Mouse (Mus musculus) hindbrain, embryonic 10.5 days (tissue): ENCODE measurements at regions not wholly inside any gene's neighbourhood (a gene's known extent, or its start where the extent isn't known, plus 50 kb on each side); places are given as distances from the start of the nearest gene placed in this dataset.

ENCODE experiments used
- DNase-seq: peaks from one replicate; pipeline ENCODE4 v3.0.0-alpha.2; 2017; ENCODE audit warnings: low spot score
- H3K27ac ChIP-seq: fragments of 300-500 bp; sonication (generic); 2 replicates; pipeline ENCODE4 v1.5.1; 2016; ENCODE audit warnings: mild to moderate bottlenecking, moderate library complexity
- H3K27me3 ChIP-seq: fragments of 300-500 bp; sonication (generic); 2 replicates; pipeline ENCODE4 v1.6.1; 2016; ENCODE audit warnings: mild to moderate bottlenecking; ENCODE audit not compliant: poor library complexity, insufficient read depth, severe bottlenecking
- H3K36me3 ChIP-seq: fragments of 300-500 bp; sonication (generic); 2 replicates; pipeline ENCODE4 v1.6.1; 2016; ENCODE audit warnings: mild to moderate bottlenecking, moderate library complexity
- H3K4me1 ChIP-seq: fragments of 300-500 bp; sonication (generic); replicated peaks from 2 replicates; pipeline ENCODE4 v1.6.1; 2016; ENCODE audit warnings: mild to moderate bottlenecking
- H3K4me3 ChIP-seq: fragments of 300-500 bp; sonication (generic); 2 replicates; pipeline ENCODE4 v1.5.1; 2016; ENCODE audit warnings: mild to moderate bottlenecking, moderate library complexity
- H3K9me3 ChIP-seq: fragments of 300-500 bp; sonication (generic); 2 replicates; pipeline ENCODE4 v1.6.1; 2016; ENCODE audit warnings: mild to moderate bottlenecking, moderate library complexity
- WGBS: fragments of 180-500 bp; shearing (Covaris S2); methylation state at CpG from one replicate; pipeline ENCODE4 v1.1.7; 2016; 5-methylcytosine and 5-hydroxymethylcytosine counted together

GRCm38 (mm10) chr9:50120820-50121599 lies 223.8 kb downstream of the Rpl10-ps3 start:
- DNase-seq = no peak
- H3K4me3 ChIP-seq = no peak overlapping the region
- no peaks in the 10 kb centered on the region for H3K9me3 ChIP-seq
- WGBS = 87% methylated on average over 9 of the region's 9 CpGs
- no peak overlapping the region for H3K27ac ChIP-seq
- peaks cover 15% of the 10 kb centered on the region for H3K4me1 ChIP-seq
- H3K27me3 ChIP-seq = no peaks in the 10 kb centered on the region
- H3K36me3 ChIP-seq = no peaks in the 10 kb centered on the region

GRCm38 (mm10) chr9:50119412-50119811 lies 225.4 kb downstream of the Rpl10-ps3 start:
- peaks cover 10% of the 10 kb centered on the region for H3K4me1 ChIP-seq
- no peak overlapping the region for H3K4me3 ChIP-seq
- no peaks in the 10 kb centered on the region for H3K27me3 ChIP-seq
- no peak overlapping the region for H3K27ac ChIP-seq
- no peak for DNase-seq
- H3K36me3 ChIP-seq = no peaks in the 10 kb centered on the region
- no peaks in the 10 kb centered on the region for H3K9me3 ChIP-seq
- WGBS = 91% methylated on average over 5 of the region's 5 CpGs

GRCm38 (mm10) chr9:50118578-50118977 lies 226.2 kb downstream of the Rpl10-ps3 start:
- Histone ChIP-seq H3K9me3 (no peaks in the 10 kb centered on the region), H3K4me3 (no peak overlapping the region), H3K27ac (no peak overlapping the region), H3K36me3 (no peaks in the 10 kb centered on the region), H3K4me1 (0 out of 2 replicates have a peak, but pooled peaks cover 1% of the 10 kb centered on the region), H3K27me3 (no peaks in the 10 kb centered on the region)
- WGBS = 81% methylated on average over 6 of the region's 6 CpGs
- DNase-seq = no peak

DNA sequence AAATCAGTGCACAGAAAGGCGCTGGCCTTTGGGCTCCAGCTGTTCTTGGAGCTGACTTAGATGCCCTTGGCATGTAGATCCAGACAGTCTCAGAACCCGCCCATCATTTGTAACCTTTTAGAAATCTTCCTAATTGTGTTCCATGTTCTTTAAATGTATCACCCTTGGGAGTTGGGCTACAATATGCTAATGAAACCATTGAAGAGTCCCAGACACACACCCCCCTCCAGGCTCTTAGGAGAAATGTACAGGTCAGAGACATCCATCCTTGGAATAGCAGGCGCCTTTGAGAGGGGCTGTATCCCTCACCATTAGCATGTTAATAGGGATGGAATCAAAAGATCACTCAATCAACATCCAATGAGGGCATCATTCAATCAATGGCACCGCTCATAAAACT lies 238.2 kb downstream of the Rpl10-ps3 start:
- H3K4me1 ChIP-seq = peaks cover 24% of the 10 kb centered on the region
- H3K4me3 ChIP-seq = no peak overlapping the region
- H3K36me3 ChIP-seq = no peaks in the 10 kb centered on the region
- WGBS = 47% methylated on average over 4 of the region's 4 CpGs
- no peak overlapping the region for H3K27ac ChIP-seq
- H3K27me3 ChIP-seq = no peaks in the 10 kb centered on the region
- H3K9me3 ChIP-seq = no peaks in the 10 kb centered on the region
- no peak for DNase-seq

GRCm38 (mm10) chr9:50102766-50103165 lies 242.0 kb downstream of the Rpl10-ps3 start:
- no peaks in the 10 kb centered on the region for H3K36me3 ChIP-seq
- H3K4me3 ChIP-seq = no peak overlapping the region
- peaks cover 24% of the 10 kb centered on the region for H3K4me1 ChIP-seq
- WGBS = 29% methylated on average over 1 of the region's 1 CpGs
- H3K27me3 ChIP-seq = no peaks in the 10 kb centered on the region
- no peak overlapping the region for H3K27ac ChIP-seq
- H3K9me3 ChIP-seq = no peaks in the 10 kb centered on the region
- DNase-seq = no peak

DNA sequence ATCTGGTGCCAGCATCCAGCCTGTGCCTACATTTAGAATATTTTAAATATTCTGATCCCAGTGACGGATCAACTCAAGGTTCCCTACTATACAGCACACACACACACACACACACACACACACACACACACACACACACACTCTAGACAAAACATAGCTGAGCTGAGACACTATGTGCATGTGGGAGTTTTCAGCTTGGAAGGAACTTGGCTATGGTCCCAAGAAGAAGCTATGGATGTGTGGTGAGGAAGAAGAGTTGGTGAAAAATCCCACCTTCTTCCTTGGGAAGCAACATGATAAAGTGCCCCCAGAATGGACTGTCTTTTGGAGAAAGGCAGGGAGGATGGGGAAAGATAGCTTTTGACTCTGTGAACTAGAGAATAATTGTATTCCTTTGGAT lies 243.7 kb downstream of the Rpl10-ps3 start:
- no peaks in the 10 kb centered on the region for H3K27me3 ChIP-seq
- peaks cover 11% of the 10 kb centered on the region for H3K4me1 ChIP-seq
- H3K27ac ChIP-seq = no peak overlapping the region
- no peaks in the 10 kb centered on the region for H3K36me3 ChIP-seq
- 95% methylated on average over 1 of the region's 1 CpGs for WGBS
- DNase-seq = no peak
- H3K4me3 ChIP-seq = no peak overlapping the region
- no peaks in the 10 kb centered on the region for H3K9me3 ChIP-seq

GRCm38 (mm10) chr9:50090968-50091367 lies 253.8 kb downstream of the Rpl10-ps3 start:
- WGBS = 83% methylated on average over 8 of the region's 8 CpGs

DNA sequence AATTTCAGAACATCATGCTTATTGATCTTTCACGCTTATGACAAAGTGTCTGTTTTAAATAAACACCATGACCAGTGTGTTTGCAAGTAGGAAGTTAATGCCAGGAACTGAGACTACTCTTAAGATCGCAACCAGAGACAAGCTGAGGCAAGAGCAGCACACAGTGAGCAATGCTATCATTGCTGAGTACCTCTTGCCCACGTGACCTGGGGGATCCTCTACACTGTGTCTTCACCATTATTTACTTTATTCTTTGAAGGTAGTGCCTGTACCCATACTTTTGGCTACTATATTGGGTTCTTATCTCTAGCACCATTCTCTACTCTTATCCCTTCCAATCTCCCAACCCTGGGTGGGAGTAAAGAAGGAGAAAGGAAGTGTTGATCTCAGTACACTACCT lies 254.9 kb downstream of the Rpl10-ps3 start:
- 83% methylated on average over 3 of the region's 3 CpGs for WGBS
- Histone ChIP-seq H3K9me3 (no peaks in the 10 kb centered on the region), H3K27me3 (no peaks in the 10 kb centered on the region)

More at GRCm38 (mm10) chr9:50090968-50091367, 253.8 kb downstream of the Rpl10-ps3 start:
- Histone ChIP-seq H3K27ac (no peak overlapping the region), H3K36me3 (no peaks in the 10 kb centered on the region), H3K27me3 (no peaks in the 10 kb centered on the region), H3K9me3 (no peaks in the 10 kb centered on the region), H3K4me3 (no peak overlapping the region), H3K4me1 (no peaks in the 10 kb centered on the region)
- DNase-seq = no peak

DNA sequence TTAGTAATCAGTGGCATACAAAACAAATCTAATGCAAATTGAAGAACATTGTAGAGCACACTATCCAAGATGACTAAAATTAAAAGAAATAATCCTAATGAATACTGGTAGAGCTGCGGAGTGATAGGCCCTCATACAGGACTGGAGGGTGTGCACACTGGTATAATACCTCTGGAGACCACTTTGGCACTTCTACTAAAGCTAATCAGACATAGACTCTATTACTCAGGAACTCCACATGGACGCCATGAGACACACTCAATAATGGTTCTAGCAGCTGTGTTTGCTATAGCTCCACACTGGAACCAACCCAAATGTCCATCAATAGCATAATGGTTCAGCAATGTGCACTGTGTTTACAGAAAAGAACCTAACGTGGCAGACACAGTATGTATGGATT lies 264.6 kb downstream of the Rpl10-ps3 start:
- 83% methylated on average over 3 of the region's 3 CpGs for WGBS
- no peaks in the 10 kb centered on the region for H3K9me3 ChIP-seq
- H3K36me3 ChIP-seq = no peaks in the 10 kb centered on the region
- H3K4me1 ChIP-seq = no peaks in the 10 kb centered on the region
- DNase-seq = no peak
- no peaks in the 10 kb centered on the region for H3K27me3 ChIP-seq
- no peak overlapping the region for H3K27ac ChIP-seq
- no peak overlapping the region for H3K4me3 ChIP-seq

More for the DNA sequence above, 254.9 kb downstream of the Rpl10-ps3 start:
- Histone ChIP-seq H3K36me3 (no peaks in the 10 kb centered on the region), H3K4me3 (no peak overlapping the region), H3K27ac (no peak overlapping the region), H3K4me1 (no peaks in the 10 kb centered on the region)
- no peak for DNase-seq

- WGBS = 57% methylated on average over 2 of the region's 2 CpGs
- H3K27me3 ChIP-seq = no peaks in the 10 kb centered on the region
- H3K4me1 ChIP-seq = no peaks in the 10 kb centered on the region
- H3K4me3 ChIP-seq = no peak overlapping the region
- no peaks in the 10 kb centered on the region for H3K36me3 ChIP-seq
- H3K9me3 ChIP-seq = no peaks in the 10 kb centered on the region
- H3K27ac ChIP-seq = no peak overlapping the region
- no peak for DNase-seq
Measured at GRCm38 (mm10) chr9:50068576-50068975, 269.9 kb upstream of the Ncam1 start.

GRCm38 (mm10) chr9:50067729-50068225 lies 269.1 kb upstream of the Ncam1 start:
- H3K27me3 ChIP-seq = no peaks in the 10 kb centered on the region
- DNase-seq = no peak
- H3K36me3 ChIP-seq = no peaks in the 10 kb centered on the region
- no peaks in the 10 kb centered on the region for H3K9me3 ChIP-seq
- no peak overlapping the region for H3K27ac ChIP-seq
- H3K4me3 ChIP-seq = no peak overlapping the region
- no peaks in the 10 kb centered on the region for H3K4me1 ChIP-seq
- 78% methylated on average over 3 of the region's 3 CpGs for WGBS

DNA sequence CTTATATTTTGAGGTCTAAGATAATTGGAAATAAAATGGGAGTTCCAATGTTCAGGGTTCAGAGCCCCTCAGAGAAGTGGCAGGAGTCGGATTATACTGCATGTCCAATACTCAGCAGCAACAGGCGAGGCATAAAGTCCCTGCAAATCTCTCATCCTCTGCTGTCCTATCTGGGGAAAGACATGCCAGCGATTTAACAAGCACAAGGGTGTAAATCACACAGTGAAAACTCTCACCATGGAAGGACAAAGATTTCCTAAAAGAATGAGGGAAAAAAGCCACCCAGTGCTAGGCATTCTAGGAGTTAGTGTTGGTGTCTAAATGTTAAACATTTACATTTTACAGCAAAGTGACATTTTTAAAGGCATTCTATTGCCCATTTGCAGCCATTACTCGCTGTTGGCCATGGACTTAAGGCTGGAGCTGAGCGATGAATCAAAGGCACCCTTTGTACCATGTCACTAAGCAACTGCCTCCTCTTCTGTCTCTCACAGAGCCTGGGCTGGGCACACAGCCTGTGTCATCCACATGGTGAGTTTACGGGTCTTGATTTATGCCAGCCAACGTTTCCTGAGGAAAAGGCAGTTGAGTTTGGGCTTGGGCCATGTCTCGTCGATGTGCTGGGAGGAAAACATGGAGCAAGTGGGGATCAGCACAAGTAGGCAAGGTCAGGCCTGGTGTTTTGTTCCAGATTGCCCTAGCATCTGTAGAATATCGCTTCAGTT lies 265.9 kb upstream of the Ncam1 start:
- WGBS = 91% methylated on average over 10 of the region's 10 CpGs
- Histone ChIP-seq H3K27ac (no peak overlapping the region), H3K4me3 (no peak overlapping the region), H3K36me3 (no peaks in the 10 kb centered on the region), H3K9me3 (no peaks in the 10 kb centered on the region), H3K4me1 (no peaks in the 10 kb centered on the region), H3K27me3 (no peaks in the 10 kb centered on the region)
- DNase-seq = no peak

GRCm38 (mm10) chr9:50038231-50038630 lies 239.5 kb upstream of the Ncam1 start:
- peak; percentile 8 for DNase-seq
- H3K27ac ChIP-seq = no peak overlapping the region
- no peaks in the 10 kb centered on the region for H3K9me3 ChIP-seq
- peaks cover 7% of the 10 kb centered on the region for H3K4me1 ChIP-seq
- H3K27me3 ChIP-seq = no peaks in the 10 kb centered on the region
- 75% methylated on average over 11 of the region's 11 CpGs for WGBS
- H3K36me3 ChIP-seq = no peaks in the 10 kb centered on the region
- no peak overlapping the region for H3K4me3 ChIP-seq
